Mouse (Mus musculus) kidney, postnatal 36 days (tissue): ENCODE measurements around the gene Apaf1.

Experiments used
- DNase-seq, 2 experiments: peaks; one replicate each; pipeline ENCODE4 v3.0.0; 2021 to 2022; ENCODE audit warnings: mixed read lengths in 2 of 2

Gene Apaf1

DNA sequence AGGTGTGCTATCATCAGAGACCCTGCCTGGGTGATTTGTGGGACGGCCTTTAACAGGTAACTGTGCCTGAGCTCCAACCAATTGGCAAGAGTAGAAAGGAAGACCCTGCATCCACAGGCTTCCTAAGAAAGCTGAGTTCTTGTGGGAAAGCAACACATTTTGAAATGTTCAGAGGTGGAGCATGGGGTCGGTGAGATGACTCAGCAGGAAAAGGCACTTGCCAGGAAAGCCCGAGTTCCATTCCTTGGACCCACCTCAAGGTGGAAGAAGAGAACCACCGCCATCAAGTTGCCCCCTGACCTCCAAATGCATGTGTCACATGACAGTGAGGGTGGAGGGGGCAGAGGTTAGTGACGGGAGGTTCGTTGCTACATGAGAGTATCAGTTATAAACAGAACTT lies 108.1 kb downstream of the Apaf1 start:
- DNase-seq = no peak

DNA sequence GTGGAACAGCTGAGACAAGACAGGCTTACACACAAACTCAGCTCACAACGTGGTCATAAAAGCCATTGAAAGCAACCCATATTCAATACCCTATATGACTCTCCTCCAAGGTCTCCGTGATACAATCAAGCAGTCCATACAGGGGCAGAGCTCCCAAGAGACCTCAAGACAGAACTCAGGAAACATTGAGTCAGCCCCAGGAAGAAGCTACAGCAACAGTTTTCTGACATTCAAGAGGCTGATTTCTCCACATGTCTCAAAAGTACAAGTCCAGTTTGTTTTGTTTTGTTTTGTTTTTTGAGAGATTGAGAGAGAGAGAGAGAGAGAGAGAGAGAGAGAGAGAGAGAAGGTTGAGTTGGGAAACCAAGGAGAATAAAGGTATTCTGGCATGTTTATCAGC lies 108.5 kb downstream of the Apaf1 start:
- DNase-seq = no peak

DNA sequence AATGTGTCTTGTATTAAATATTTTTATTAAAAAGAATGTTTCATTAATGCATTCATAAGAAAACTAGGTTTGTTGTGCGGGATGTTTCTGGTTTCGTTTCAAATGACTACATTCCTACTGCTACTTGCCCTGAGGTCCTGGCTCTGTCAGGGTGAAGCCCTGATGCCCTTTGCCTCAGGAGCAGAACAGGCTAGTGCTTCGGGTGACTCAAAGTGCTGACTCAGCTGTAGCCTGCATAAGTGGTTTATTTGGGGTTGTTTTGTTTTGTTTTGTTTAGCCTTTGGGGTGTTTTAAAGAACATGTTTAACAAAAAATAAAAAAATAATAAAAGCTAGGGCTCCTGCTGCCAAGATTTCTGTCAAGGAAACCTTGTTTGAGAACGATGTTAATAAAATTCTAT lies 112.0 kb downstream of the Apaf1 start:
- DNase-seq = peak; percentile 10 to 15

DNA sequence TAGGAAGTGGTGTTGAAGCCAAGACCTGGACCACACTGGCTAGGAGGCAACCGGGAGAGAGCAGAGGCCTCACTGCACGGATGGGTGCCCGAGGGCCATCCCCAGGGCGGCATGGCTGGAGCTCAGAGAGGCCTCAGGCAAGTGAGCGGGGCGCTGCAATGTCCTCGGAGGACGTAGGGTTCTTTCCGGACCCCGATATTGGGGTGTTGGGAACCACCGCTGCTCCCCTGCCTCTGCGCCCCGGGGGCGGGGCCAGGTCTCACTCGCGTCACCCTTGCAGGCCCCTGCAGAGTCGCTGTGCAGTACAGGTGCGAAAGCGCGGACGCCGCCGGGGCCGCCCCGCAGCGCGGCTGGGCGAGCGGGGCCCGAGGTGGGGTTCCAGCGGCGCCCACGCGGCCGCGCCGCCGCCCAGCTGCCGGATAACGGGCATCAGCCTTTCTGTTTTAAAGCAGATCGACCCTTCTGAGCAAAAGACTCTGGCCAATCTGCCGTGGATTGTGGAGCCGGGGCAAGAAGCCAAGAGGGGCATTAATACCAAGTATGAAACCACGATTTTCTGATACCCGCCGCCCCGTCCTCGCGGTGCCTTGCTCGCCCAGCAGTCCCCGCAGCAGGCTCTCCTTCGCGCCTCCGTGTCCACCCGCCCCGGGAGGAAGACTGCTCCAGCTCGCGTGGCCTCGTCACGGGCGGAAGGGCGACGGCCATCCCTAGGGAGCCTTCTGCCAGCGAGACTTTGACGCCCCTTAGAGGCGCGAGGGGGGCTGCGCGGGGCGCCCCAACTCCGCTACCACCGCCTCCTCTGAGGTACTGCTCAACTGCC lies 113.0 kb downstream of the Apaf1 start:
- DNase-seq = peak; percentile 4 to 52

DNA sequence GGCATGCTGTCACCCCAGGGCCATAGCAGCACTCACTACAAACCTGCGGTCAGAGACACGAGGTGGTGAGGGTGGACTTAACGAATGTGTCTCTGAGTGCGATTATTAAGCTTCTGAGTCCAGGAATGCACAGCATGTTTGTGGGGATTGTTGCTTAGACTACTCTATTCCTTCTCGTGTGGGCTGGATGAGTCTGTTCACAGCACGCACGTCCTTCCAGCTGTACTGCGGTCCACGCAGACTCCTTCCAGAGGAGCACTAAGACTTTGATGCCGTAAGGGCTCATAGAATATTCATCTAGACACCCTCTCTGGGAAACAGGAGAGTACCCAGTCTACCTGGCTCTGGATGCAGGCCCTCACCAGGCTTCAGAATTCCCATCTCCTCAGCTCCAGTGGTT lies 114.3 kb downstream of the Apaf1 start:
- DNase-seq = no peak

DNA sequence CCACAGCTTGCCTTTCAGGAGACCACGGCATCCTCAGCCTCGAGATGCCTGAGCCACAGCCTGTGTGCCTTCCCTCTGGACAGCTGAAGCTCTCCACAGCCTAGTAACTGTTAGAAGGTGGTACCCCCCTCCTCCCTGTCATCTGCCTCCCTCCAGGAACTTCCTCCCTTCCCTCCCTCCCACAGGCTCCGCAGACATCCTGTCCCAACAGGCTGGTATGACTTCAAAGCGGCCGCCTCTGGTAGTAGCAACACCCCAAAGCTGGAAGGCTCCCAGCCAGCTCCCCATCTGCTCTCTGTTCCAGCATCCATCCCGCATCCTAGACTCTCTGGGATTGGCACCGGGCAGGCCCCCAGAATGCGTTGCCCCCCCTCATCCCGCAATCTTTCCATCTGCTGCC lies 115.7 kb downstream of the Apaf1 start:
- no peak for DNase-seq

DNA sequence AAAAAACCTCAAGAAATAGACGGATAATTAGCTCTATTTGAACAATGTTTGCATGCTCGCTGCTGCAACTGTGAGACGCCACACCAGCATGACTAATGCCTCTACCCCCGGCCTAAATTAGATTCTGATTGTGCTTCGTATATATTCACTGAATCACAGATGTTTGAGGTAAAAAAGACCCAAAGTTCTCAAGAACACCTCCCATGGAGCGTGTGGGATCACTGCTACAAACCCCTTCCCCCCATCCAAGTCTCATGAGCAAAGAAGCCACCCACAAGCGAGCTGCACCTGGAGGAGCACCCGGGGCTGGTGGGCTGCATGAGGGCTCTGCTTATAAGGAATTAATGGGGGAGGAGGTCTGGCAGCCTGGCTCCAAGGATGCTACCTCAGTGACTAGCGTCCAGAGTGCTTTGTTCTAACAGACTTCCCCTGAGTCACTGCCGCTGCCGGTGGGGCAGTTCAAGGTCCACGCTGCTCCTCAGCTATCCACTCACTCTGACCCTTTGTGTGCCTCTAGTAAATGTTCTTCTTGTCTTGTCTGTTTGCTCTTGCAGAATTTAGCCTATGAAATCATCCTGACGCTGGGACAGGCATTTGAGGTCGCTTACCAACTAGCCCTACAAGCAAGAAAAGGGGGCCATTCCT lies 116.8 kb downstream of the Apaf1 start:
- peak in 1 of 2 experiments; percentile 5 for DNase-seq

DNA sequence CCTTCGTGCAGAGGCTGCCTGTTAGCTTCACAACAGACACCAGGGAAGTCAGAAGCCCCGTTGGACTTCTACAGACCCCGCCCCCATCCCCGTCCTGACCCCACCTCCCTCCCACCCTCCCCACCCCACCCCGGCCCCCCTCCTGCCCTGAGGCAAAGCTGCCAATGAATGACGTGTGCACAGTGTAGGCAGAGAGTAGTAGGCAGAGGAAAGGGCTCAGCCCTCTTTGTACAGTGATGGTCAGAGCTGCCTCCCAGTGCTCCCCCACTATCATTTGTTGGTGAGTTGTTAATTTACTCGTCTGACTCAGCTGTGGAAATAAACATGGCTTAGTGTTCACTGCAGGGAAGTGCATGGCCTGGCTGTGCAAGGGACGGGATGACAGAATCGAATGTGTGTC lies 118.1 kb downstream of the Apaf1 start:
- DNase-seq = no peak

DNA sequence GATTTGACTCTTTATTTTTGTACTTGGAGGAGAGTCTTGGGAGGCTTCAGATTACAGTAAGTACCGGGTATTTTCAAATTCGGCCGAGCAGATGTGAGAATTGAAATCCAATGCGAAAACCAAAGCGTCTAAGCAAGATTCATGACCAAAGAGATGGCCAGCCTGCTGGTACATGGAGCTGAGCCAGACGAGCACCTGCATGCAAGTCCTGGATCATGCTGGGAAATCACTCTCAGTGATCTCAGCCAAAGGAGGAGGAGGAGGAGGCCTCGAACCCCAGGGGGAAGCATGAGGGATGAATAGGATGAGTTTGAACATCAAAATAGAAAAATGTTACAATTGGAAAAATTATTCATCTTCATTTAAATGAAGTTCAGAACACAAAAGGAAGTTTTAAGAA lies 122.2 kb downstream of the Apaf1 start:
- no peak for DNase-seq

DNA sequence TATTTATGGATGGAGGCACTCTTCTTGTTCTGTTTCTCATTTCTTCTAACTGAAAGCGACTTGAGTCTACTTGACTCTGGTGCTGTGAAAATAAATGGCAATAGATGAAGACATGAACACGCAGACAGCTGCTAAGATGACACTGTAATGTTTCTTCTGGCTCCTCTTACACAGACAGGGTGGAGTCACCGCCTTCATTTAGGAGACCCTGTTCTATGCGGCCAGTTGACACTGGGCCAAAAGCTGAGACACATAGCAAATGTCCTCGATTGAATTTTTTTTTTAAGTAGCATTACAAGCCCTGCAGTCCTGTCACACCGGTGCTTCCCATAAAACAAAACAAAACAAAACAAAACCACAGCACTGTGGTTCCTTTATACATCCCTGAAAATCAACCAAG lies 128.7 kb downstream of the Apaf1 start:
- DNase-seq = no peak

DNA sequence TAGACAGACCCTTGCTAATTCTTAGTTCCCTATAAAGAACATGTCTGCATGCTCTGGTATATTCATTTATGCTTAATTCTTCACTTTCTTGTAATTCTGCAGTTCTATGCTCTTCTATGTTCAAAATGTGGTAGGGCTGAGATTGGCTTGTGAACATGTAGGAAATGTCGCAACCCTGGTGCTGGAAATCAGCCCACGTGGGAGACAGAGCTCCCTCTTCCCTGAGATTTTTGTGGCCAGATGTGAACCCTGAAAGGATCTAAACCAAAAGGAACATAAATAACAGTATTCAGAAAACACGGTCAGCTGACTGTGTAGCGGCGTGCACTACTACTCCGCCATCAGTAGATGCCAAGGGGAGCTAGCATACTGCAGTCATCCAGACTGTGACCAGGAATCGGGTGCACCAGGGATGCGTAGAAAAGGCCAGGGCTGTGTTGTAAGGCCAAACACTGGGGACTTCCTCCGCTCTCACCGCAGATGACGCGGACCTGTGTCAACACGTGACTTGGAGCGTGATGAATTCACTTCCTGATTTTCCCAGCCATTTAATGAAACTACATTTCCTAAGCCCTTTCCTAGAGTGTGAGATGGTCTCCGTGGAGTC lies 129.4 kb downstream of the Apaf1 start:
- no peak for DNase-seq

DNA sequence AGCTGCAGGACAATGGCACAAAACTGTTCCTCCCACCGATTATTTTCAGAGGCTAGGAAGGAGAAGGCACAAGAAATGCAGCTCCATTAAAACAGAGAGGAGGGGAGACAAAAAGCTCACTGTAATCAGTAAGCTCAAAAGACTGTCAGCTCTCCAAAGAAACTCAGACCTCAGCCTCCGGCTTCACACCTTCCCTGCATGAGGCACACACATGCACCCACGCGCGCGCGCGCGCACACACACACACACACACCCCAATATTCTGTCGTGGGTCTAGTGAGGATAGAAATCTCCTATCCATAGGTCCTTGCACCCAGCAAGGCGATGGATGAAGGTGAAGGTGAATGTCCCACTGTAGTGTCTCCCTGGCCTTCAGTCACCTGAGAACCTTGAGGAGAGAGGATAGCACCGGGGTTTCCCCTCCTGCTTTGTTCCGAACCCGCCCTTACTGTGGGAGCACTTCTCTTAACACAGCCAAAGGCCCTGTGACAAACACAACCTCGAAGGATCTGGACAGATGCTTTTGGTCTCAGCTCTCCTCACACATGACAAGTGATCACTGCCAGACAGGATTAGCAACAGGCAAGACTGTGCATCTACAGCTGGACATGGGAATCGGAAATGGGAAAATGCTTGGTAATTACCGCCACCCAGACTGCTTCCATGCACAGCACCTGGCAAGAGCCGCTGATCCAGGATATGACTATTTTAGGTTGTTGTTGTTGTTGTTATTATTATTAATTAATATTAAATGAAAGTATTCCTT lies 134.8 kb downstream of the Apaf1 start:
- no peak for DNase-seq

DNA sequence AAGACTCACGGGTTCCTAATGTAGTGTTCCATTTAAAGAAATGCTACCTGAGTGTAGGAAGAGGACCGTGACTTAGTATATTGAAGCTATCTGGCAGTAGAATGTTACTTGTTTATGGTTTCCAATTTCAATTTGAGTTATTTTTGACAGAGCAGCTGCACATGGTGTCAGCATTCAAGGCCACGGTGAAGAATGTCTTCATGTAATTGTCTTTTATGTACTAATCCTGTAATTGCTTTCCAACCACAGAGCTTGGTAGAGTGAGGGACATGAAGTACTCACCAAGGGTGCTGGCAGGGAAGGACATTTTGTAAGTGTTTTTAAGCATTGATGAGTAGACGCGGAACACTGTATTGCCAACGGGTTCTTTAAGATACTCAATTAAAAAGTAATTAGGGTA lies 135.5 kb downstream of the Apaf1 start:
- DNase-seq = no peak

DNA sequence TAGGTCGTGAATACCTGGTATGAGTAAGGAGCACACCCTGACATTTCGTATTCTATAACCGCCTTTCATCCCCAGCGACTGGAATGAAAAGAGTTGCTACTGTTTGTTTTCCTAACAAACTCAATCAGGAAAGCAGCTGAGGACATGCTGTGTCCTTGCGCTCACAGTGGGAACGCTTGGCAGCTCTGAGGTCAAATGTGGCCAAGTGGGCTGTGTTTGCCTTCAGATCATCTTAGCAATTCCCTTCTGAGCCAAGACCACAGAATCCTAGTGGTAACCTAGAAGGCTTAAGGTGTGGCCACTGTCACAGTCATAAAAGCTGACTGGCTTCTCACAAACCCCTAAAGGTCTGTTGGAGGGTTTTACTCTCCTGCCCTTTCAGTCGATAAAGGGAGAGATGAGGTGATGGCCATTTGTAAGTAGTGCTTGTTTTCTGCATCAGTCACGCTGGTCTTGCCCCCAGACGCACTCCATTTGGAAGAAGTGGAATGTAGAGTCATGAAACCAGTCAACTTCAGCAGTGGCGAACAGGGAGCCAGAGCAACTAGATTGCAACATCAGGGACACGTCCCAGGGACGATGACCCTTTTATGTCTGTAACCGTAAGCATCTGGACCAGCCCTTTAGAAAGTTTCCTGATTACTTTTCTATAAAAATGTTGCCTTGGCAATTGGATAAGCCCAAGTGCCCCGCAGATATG lies 140.4 kb downstream of the Apaf1 start:
- no peak for DNase-seq

DNA sequence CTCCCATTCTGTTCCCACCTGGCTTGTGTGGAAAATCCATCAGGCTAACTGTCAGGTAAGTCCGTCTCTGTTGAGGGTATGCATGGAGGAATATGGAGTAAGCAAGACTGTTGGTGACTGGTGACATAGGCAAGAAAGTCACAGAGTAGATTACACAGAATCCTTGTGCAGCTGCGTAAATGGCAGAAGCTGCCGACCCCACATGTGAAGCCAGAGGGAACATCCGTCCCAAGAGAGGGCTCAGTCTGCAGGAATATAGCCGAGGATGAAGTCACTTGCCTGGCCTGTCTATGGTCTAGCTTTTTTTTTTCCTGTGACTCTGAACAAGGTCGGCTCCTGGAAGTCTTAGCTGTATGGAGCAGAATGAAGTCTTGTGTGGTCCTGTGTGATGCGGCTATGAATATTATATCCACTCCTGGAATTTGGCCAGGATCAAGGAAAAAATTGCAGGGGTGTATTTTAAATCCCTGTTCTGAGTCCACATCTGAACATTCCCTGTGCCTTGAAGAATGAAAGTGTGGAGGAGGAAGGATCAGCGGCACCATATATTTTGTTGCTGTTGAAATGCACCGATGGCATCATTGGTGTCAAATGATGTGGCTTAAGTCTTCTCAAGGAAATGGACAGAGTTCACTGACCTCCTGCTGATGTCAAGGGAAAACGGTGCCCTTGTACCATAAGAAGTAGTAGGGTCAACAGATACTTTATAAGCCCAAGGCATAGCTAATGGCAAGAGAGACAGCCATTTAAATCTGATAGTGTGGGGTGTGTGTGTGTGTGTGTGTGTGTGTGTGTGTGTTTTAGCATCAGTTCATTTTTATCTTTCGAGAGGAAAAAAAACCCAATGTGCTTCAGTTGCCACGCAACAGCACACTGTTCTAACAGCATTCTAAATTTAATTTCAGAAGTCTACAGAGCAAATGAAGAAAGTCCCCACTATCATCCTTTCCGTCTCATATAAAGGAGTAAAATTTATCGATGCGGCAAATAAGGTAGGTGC lies 141.7 kb downstream of the Apaf1 start:
- DNase-seq = no peak
